Mouse (Mus musculus) cerebellum, adult 8-10 months (tissue): ENCODE measurements around the gene Reln.

ENCODE experiments used
- DNase-seq: peaks from one replicate; pipeline ENCODE4 v3.0.0; 2022

Gene Reln

DNA sequence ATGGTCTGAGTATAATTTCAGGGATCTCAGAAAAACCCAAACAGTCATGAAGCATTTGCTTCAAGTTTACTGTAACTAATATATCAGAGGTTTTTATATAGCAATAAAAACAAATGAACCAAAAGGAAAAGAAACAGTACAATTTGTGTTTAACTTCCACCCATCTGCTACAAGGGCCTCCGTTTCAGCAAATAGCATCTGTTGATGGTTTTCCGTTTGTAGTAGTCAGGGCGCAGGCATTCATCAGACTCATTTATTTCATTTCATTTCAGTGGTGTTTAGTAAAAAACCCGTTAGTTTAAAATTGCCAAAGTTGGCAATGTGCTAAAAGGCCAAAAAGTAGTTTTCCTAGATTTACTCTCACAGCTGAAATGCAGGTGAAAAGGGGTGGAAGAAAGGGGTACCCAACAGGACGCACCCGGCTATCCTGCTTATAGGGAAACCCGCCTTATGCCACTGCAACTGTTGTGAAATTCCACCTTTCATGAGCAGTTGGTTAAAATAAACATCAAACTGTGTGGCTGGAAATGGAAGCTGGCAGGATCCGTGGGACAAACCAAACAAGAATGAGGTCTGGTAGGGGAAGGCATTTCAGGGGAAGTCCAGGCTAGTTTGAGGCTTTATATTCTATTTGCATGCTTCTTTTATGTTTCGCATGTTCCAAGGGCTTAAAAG, 237.6 kb downstream of the Reln start:
- no peak for DNase-seq

GRCm38 (mm10) chr5:22094984-22095383, 249.5 kb downstream of the Reln start:
- peak; percentile 36 for DNase-seq

GRCm38 (mm10) chr5:22094043-22094442, 250.5 kb downstream of the Reln start:
- no peak for DNase-seq

- peak; percentile 34 for DNase-seq
Measured at GRCm38 (mm10) chr5:22093157-22093865, 251.2 kb downstream of the Reln start.

DNA sequence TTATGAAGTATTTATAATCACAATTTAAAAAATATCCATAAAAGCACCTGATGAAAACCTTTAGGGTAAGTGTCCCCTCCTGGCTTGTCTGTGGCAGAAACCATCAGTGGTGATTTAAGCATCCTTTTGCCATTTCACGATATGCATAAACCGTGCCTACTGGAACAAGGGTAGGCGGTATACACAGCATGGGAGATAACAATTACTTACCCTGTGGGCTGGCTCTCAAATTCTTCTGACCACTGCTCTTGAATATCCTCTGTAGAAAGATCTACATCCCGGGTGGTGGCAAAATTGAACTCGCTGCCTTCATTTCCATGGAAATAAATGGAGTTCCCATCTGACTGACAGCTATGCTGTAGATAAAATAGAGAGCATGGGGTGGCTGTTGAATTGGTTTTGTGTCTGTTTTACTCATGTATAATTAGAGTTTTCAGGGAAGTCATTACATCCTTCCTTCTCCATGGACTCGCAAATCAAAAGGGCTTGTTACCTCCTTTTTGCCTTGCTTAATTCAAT, 264.0 kb downstream of the Reln start:
- DNase-seq, result no peak

- DNase-seq, result no peak
Measured at GRCm38 (mm10) chr5:22074971-22075370, 269.5 kb downstream of the Reln start.

GRCm38 (mm10) chr5:22072591-22072990, 271.9 kb downstream of the Reln start:
- DNase-seq, result no peak

DNA sequence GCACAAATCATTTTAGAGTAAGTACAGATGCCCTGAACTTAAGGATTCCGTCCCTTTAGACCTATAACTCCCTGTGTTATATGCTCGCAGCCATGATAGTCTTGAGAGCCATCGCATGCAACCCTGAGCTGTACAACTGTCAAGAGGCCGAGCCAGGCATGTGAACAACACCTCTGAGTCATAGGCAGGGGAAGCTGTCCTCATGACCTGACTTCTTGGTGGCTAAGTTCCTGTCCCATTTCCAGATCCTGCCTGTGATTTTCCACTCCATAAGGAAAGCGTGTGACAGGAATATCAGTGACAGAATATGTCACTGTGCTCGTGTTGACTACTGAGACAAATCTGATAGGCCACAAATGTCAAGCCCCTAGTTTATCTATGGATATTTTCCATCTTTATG, 285.3 kb downstream of the Reln start:
- no peak for DNase-seq

DNA sequence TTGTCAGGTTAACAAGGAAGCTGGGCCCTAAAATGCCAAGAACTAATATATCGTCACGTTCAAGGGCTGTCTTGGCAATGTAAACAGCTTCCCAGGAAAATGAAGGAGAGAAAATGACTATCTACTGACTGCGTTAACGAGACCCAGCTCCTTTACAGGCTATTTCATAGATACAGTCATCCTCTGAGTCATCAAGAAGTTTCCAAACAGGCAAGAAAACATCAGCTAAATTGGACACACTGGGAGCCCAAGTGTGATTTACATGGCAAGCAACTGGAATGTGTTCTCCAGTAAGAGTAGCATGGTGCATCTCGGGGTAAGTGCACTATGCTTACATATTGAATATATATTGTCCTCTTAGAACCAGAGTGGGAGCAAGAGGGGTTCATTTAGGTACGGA, 302.7 kb downstream of the Reln start:
- DNase-seq, result no peak

DNA sequence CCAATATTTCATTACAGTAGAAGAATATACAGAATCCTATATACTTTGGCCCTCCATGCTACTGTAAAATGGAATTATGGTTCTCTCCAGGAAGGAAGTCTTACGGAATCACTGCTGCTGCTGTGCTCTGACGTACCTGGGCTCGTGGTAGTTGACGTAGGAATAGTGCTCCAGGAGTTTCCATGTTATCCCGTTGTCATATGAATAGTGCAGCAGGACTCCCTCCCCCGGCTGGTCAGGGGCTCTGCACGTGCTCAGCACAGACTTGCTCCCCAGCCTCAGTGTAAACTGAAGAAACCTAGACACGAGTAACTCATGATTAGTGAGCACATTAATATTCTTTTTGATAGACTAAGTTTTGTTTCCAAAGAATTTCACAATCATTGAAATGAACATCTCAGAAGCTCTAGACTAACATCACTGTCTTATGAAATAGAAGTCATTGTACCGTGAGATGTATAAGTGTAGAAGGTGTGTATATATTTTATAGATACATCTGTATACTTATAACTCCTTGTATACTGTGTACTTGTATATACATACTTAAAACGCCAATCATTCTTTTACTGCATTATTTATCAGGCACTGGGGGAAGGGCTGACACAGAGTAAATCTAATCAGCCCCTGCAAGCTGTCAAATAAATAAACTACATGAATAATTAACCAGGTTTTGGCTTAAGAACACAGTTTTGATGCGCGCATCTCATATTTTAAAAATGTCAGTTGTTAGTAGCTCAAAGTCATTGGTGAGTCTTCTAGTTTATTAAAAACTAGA, 304.9 kb downstream of the Reln start:
- no peak for DNase-seq

DNA sequence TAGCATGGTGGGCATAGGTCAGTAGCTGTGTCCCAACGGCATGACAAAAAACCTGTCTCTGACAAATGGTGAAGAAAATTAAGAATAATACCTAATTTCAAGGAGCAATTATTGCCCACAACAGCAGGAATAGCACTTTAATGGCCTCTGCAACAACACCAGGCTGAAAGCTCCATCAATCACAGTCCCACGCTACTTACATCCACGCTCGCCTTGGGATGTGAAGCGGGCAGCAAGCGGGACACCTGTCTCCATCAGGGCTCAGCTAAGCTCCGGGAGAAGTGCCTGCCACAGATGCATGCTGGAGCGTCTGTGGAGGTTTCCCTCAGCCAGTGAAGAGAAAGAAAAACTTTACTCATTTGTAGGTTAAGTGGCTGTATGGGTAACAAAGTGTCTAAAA, 309.3 kb downstream of the Reln start:
- DNase-seq, result no peak

GRCm38 (mm10) chr5:22033039-22033438, 311.5 kb downstream of the Reln start:
- no peak for DNase-seq

GRCm38 (mm10) chr5:22031653-22032052, 312.8 kb downstream of the Reln start:
- DNase-seq, result no peak

- DNase-seq, result no peak
Measured at GRCm38 (mm10) chr5:22028379-22028778, 316.1 kb downstream of the Reln start.

DNA sequence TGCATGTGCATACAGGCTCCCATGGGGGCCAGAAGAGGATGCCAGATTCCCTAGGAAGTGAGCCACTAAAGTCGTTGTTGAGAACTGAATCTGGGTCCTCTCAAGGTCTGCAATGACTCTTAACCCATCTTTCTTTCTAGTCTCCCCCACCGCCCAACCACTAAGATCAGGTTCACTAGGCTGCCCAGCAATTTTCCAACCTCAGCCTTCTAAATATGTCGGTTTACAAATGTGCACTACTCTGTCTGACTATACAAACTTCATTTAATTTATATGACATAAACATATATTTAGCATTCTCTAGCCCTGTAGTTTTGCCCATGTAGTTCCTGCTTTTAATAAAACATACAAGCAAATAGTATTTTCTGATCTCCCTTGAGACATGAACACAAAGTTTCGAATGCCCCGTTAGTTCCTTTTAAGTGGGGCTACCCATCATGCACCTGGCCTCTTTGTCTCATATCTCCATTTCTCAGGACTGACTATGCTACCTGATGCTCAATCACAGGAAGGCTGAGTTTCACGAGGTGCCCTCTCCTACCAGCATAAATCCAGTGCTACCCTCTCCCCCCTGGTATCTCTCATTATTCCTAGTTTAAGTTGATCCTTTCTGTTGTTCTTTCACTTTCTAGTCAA, 317.1 kb downstream of the Reln start:
- no peak for DNase-seq

DNA sequence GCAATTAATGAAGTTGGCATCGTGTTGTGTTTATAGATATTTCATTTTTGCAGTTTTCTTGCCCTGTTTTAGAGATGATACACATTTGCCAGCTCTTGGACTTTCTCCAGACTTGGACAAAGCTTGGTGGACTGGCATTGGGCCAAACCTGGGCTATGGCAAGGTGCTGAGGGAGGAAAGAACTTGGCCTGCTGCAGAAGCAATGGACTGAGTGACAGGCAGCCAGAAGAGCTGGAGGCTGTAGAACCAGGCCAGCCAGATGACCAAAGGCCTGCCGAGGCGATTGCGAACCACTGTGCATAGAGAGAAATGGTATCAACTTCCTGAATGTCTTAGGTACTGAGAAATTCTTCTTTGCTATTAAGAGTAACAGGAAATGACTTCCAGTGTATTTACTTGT, 318.8 kb downstream of the Reln start:
- DNase-seq, result peak; percentile 67

DNA sequence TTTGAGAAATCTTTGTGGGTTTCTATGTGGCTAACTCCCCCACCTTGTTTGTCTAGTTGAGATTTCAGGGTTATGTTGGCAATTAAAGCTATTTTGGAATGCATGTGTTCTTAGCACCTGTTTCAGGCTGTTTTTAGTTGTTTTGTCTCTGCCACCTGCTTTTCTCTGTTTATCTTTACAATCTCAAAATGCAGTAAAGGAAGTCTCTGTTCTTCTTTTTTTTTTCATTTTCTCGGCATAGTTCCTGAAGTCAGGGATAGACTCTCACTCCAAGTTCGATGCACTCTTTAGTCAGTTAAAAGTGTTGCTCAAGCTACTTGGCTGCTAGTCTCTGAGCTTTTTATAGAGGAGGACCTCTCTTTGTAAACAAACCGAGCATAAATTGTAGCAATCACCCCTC, 320.4 kb downstream of the Reln start:
- no peak for DNase-seq

DNA sequence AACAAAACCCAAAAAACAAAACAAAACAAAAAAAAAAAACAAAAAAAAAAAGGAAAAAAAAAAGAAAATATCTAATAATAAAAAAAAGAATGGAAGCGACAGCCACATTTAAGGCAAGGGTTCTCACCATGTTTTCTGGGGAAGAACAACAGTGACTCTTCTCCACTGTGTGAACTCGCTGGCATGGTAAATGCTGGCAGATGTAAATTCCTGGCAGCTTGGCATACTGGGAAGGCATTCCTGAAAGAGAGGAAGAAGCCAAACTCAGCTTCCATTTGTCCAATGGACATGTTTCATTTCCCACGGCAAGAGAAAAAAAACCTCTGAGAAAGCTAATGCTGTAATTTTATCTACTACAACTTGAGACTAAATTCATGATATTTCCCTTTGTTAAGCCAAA, 326.6 kb downstream of the Reln start:
- peak; percentile 68 for DNase-seq

DNA sequence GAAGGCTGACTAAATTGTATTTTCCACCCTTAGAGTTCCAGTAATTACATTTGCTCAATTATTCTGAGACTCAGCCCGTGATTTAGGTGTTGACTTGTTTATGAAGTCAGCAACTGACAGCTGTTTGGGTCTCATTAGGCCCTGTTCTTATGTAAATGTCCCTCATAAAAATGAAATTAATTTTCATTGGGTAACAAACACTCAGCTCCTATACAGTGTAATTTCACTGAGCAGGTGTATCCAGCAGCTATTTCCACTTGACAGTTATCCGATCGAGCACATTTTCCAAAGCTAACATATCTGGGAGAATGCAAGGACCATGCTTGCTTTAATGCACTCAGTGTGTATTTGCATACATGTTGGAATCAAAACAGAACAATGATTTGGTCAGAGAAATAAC, 330.0 kb downstream of the Reln start:
- DNase-seq, result no peak

GRCm38 (mm10) chr5:22009142-22009541, 335.4 kb downstream of the Reln start:
- DNase-seq, result no peak

GRCm38 (mm10) chr5:22007304-22008059, 337.0 kb downstream of the Reln start:
- DNase-seq, result no peak

GRCm38 (mm10) chr5:22003858-22004257, 340.6 kb downstream of the Reln start:
- DNase-seq, result no peak
